Mouse (Mus musculus) limb, embryonic 12.5 days (tissue): Measurements from ENCODE around the gene Actr3. TPM values are rescaled to one million over a fixed set of nuclear protein-coding genes. Genes with fewer than 3 reads are reported as not detected.

Source experiments
- ATAC-seq: fragments of 200-750 bp; cut with Nextera tagmentation; 2 replicates; pipeline ENCODE4 v1.8.0; 2017; ENCODE audit warnings: low read depth, moderate TSS enrichment; ENCODE audit not compliant: insufficient number of reproducible peaks, insufficient read depth, low FRiP score, low TSS enrichment
- H3K27ac ChIP-seq: fragments of 300-500 bp; sonication (generic); 2 replicates; pipeline ENCODE4 v1.5.1; 2016; ENCODE audit warnings: mild to moderate bottlenecking, moderate library complexity
- H3K27me3 ChIP-seq: fragments of 300-500 bp; sonication (generic); 2 replicates; pipeline ENCODE4 v1.6.1; 2016; ENCODE audit warnings: mild to moderate bottlenecking, moderate library complexity
- H3K36me3 ChIP-seq: fragments of 300-500 bp; sonication (generic); 2 replicates; pipeline ENCODE4 v1.6.1; 2016; ENCODE audit warnings: mild to moderate bottlenecking, moderate library complexity
- H3K4me1 ChIP-seq: fragments of 300-500 bp; sonication (generic); replicated peaks from 2 replicates; pipeline ENCODE4 v1.6.1; 2016
- H3K4me2 ChIP-seq: fragments of 300-500 bp; sonication (generic); 2 replicates; pipeline ENCODE4 v1.6.1; 2016; ENCODE audit warnings: mild to moderate bottlenecking, moderate library complexity
- H3K4me3 ChIP-seq: fragments of 300-500 bp; sonication (generic); replicated peaks from 2 replicates; pipeline ENCODE4 v1.5.1; 2016; ENCODE audit warnings: mild to moderate bottlenecking
- H3K9ac ChIP-seq: fragments of 300-500 bp; sonication (generic); replicated peaks from 2 replicates; pipeline ENCODE4 v1.6.1; 2016; ENCODE audit warnings: mild to moderate bottlenecking, moderate library complexity
- H3K9me3 ChIP-seq: fragments of 300-500 bp; sonication (generic); 2 replicates; pipeline ENCODE4 v1.6.1; 2016; ENCODE audit warnings: mild to moderate bottlenecking, moderate library complexity
- WGBS: fragments of 180-500 bp; shearing (Covaris S2); methylation state at CpG from one replicate; pipeline ENCODE4 v1.1.7; 2016; 5-methylcytosine and 5-hydroxymethylcytosine counted together
- polyA plus RNA-seq: library from polyadenylated mRNA; unstranded; fragments of >200 nt; fragmentation: Nextera tagmentation; extraction: Ambion mirVana; gene quantifications from 2 replicates; pipeline ENCODE4 v1.2.1, GENCODE M21; 2016

Actr3 gene
- polyA plus RNA-seq, 1 experiment from 2014 or later, result 214 TPM

DNA sequence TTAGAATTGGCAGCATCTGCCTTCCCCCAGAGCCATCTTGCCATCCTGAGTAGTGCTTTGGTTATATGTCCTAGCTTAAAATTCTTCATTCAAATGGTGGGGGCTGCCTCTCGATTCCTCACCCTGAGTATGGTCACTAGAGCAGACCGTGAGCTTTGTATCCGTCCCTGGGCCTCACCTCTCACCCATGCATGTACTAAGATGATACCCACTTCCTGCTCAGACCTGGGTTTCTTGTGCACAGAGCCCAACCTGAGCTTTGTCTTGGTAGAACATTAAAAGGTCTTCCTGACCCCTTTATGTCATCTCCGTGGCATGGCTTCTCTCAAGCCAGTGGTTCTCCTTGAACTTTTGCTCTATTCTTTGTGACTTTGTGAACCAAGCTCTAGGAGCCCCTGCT is 28.5 kb upstream of the Actr3 start:
- Histone ChIP-seq H3K4me1 (no peaks in the 10 kb centered on the region), H3K4me3 (no peak overlapping the region), H3K9ac (no peak overlapping the region), H3K9me3 (no peaks in the 10 kb centered on the region), H3K27ac (no peak overlapping the region), H3K27me3 (no peaks in the 10 kb centered on the region), H3K4me2 (no peak overlapping the region), H3K36me3 (no peaks in the 10 kb centered on the region)
- no peak for ATAC-seq
- WGBS, result 91% methylated on average over 4 of the region's 4 CpGs

GRCm38 (mm10) chr1:125463349-125463748 is 27.8 kb upstream of the Actr3 start:
- ATAC-seq, result no peak
- Histone ChIP-seq H3K27me3 (no peaks in the 10 kb centered on the region), H3K27ac (no peak overlapping the region), H3K9me3 (no peaks in the 10 kb centered on the region), H3K4me2 (no peak overlapping the region), H3K4me1 (no peaks in the 10 kb centered on the region), H3K4me3 (no peak overlapping the region), H3K36me3 (no peaks in the 10 kb centered on the region), H3K9ac (no peak overlapping the region)
- 35% methylated on average over 2 of the region's 2 CpGs for WGBS

- ATAC-seq, result no peak
These were observed 27.4 kb upstream of the Actr3 start for GRCm38 (mm10) chr1:125462917-125463316.

GRCm38 (mm10) chr1:125458531-125458930 is 23.0 kb upstream of the Actr3 start:
- Histone ChIP-seq H3K4me1 (no peaks in the 10 kb centered on the region), H3K27ac (no peak overlapping the region), H3K4me3 (no peak overlapping the region), H3K9ac (no peak overlapping the region), H3K27me3 (no peaks in the 10 kb centered on the region), H3K36me3 (no peaks in the 10 kb centered on the region), H3K9me3 (no peaks in the 10 kb centered on the region), H3K4me2 (no peak overlapping the region)
- no peak for ATAC-seq
- WGBS, result 71% methylated on average over 5 of the region's 5 CpGs

More at GRCm38 (mm10) chr1:125462917-125463316, 27.4 kb upstream of the Actr3 start:
- Histone ChIP-seq H3K4me3 (no peak overlapping the region), H3K27me3 (no peaks in the 10 kb centered on the region), H3K9ac (no peak overlapping the region), H3K4me2 (no peak overlapping the region), H3K4me1 (no peaks in the 10 kb centered on the region), H3K36me3 (no peaks in the 10 kb centered on the region), H3K9me3 (no peaks in the 10 kb centered on the region), H3K27ac (no peak overlapping the region)
- WGBS, result 47% methylated on average over 1 of the region's 1 CpGs

DNA sequence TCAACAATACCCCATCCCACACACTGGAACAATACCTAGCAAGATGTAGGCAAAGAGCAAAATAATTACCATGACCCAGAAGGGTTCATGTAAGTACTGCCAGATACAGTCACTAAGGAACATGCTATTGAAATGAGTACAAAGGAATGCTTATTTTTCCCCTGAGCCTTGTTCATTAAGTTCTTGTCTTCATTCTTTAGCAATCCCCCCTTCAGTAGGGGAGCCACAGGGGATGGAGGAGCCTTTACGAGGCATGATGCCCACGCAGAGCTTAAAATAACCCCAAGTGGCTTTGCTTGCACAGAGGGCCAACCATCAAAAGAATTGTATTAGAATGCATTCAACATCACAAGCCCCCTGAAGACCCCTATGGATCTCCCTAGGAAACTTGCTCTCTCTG is 19.6 kb upstream of the Actr3 start:
- H3K4me2 ChIP-seq, result no peak overlapping the region
- H3K36me3 ChIP-seq, result no peaks in the 10 kb centered on the region
- 50% methylated on average over 2 of the region's 2 CpGs for WGBS
- H3K4me3 ChIP-seq, result no peak overlapping the region
- ATAC-seq, result no peak
- no peak overlapping the region for H3K9ac ChIP-seq
- no peaks in the 10 kb centered on the region for H3K4me1 ChIP-seq
- no peaks in the 10 kb centered on the region for H3K27me3 ChIP-seq
- H3K9me3 ChIP-seq, result no peaks in the 10 kb centered on the region
- no peak overlapping the region for H3K27ac ChIP-seq

DNA sequence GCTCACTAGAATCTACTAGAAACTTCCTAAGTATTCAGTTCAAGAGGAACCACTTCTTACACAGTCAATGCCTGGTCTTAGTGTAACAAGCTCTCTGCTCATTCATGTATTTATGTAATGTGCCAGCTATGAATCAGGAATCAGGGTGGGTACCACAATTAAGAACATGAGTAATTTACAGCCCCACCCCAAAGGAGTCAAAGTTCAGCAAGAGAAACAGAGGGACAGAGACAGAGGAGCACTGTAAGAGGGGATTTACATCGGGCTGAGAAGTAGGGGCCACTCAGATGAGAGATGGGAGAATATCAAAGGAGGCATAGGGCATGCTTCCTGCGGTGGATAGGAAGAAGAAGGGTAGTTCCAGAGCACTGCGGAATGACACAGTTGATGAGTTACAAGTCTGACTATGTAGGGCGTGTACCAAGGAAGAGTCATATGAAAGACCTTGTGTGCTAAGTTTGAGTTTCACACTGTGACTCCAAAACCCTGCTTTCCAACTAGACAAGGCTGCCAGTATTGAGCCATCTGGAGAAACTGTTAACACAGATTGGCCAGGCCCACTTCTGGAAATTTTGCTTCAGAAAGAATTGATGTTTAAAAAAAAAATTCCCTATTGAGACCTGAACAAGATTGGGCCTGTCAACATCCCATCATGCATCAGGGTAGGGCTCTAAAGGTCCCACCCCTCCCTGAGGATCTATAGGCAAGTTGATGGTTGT is 14.9 kb upstream of the Actr3 start:
- H3K36me3 ChIP-seq, result no peaks in the 10 kb centered on the region
- H3K4me2 ChIP-seq, result no peak overlapping the region
- H3K9ac ChIP-seq, result no peak overlapping the region
- H3K4me1 ChIP-seq, result no peaks in the 10 kb centered on the region
- H3K4me3 ChIP-seq, result no peak overlapping the region
- no peak overlapping the region for H3K27ac ChIP-seq
- H3K9me3 ChIP-seq, result no peaks in the 10 kb centered on the region
- no peaks in the 10 kb centered on the region for H3K27me3 ChIP-seq
- no peak for ATAC-seq
- 89% methylated on average over 4 of the region's 4 CpGs for WGBS

DNA sequence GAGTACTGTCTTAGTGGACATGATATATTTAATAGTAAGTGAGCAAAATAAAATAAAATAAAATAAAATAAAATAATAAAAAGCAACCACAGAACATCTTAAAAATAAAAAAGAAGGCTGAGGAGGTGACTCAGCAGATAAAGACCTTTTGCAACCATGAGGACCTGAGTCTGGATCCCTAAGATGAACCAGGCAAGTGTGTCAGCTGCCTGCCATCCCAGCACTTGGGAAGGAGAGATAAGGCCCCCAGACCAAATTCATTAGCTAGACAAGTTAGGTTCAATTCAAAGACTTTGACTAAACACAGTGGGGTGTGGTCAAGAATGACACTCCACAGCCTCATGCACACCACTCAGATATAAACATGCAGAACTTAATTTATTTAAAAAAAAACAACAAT is 12.4 kb upstream of the Actr3 start:
- Histone ChIP-seq H3K9me3 (no peaks in the 10 kb centered on the region), H3K4me2 (no peak overlapping the region), H3K27ac (no peak overlapping the region), H3K36me3 (no peaks in the 10 kb centered on the region), H3K9ac (no peak overlapping the region), H3K4me3 (no peak overlapping the region), H3K27me3 (no peaks in the 10 kb centered on the region), H3K4me1 (no peaks in the 10 kb centered on the region)
- ATAC-seq, result no peak

- WGBS, result 84% methylated on average over 7 of the region's 7 CpGs
These were observed 6.2 kb upstream of the Actr3 start for GRCm38 (mm10) chr1:125441679-125442078.

GRCm38 (mm10) chr1:125441251-125441650 is 5.7 kb upstream of the Actr3 start:
- no peak overlapping the region for H3K9ac ChIP-seq
- no peaks in the 10 kb centered on the region for H3K36me3 ChIP-seq
- H3K27me3 ChIP-seq, result no peaks in the 10 kb centered on the region
- ATAC-seq, result no peak
- WGBS, result 87% methylated on average over 6 of the region's 6 CpGs
- H3K4me2 ChIP-seq, result no peak overlapping the region
- no peaks in the 10 kb centered on the region for H3K9me3 ChIP-seq
- no peak overlapping the region for H3K27ac ChIP-seq
- no peak overlapping the region for H3K4me3 ChIP-seq
- H3K4me1 ChIP-seq, result 0 out of 2 replicates have a peak, but pooled peaks cover 2% of the 10 kb centered on the region

More at GRCm38 (mm10) chr1:125441679-125442078, 6.2 kb upstream of the Actr3 start:
- Histone ChIP-seq H3K9ac (no peak overlapping the region), H3K4me1 (no peaks in the 10 kb centered on the region), H3K9me3 (no peaks in the 10 kb centered on the region), H3K4me3 (no peak overlapping the region), H3K27me3 (no peaks in the 10 kb centered on the region), H3K36me3 (no peaks in the 10 kb centered on the region), H3K27ac (no peak overlapping the region), H3K4me2 (no peak overlapping the region)
- ATAC-seq, result no peak

- Histone ChIP-seq H3K27me3 (no peaks in the 10 kb centered on the region), H3K4me2 (no peak overlapping the region), H3K9me3 (no peaks in the 10 kb centered on the region), H3K27ac (no peak overlapping the region), H3K9ac (no peak overlapping the region), H3K36me3 (no peaks in the 10 kb centered on the region), H3K4me1 (0 out of 2 replicates have a peak, but pooled peaks cover 5% of the 10 kb centered on the region), H3K4me3 (no peak overlapping the region)
- no peak for ATAC-seq
- 93% methylated on average over 3 of the region's 3 CpGs for WGBS
These were observed 4.0 kb upstream of the Actr3 start for GRCm38 (mm10) chr1:125439556-125439955.

DNA sequence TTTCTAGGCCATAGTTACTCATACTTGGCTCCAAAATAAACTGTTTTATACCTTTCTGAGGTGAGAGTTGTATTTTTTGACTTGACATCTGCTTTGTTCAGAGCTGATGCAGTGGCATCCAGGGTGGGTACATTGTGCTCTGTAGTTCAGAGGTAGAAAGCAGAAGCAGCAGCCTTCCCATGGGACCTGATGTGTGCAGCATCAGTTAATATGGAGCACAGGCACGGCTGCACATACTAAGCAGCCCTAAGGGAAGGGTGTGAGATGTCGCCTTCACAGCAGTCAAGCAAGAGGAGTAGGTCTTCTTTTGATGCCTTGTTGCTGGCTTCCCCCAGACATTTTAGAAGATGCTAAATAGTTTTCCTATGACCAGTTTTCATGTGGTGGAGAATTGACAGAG is 3.3 kb upstream of the Actr3 start:
- 0 out of 2 replicates have a peak, but pooled peaks cover 5% of the 10 kb centered on the region for H3K4me1 ChIP-seq
- WGBS, result 92% methylated on average over 2 of the region's 2 CpGs
- no peak overlapping the region for H3K4me3 ChIP-seq
- no peak overlapping the region for H3K27ac ChIP-seq
- ATAC-seq, result no peak
- no peaks in the 10 kb centered on the region for H3K36me3 ChIP-seq
- no peak overlapping the region for H3K4me2 ChIP-seq
- H3K9ac ChIP-seq, result no peak overlapping the region
- H3K27me3 ChIP-seq, result no peaks in the 10 kb centered on the region
- no peaks in the 10 kb centered on the region for H3K9me3 ChIP-seq

DNA sequence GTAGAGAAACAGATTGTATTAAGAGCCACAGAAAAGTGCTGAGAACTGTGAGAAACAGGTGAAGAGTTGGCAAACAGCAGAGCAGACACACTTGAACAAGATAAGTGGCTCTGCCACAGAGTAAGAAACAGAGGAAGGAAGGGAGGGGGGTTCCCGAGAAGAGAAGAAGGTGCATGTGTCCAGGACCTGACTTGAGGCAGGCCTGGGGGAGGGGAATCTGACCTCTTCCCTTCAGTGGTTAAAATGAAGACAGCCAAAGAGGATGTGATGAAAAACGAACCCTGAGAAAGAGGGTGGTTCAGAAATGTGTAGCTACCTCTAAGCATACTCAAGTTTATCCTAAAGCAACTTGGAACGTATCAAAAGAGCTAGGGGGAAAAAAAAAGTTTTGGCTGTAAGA is 2.4 kb upstream of the Actr3 start:
- no peaks in the 10 kb centered on the region for H3K27me3 ChIP-seq
- peaks cover 12% of the 10 kb centered on the region for H3K4me1 ChIP-seq
- H3K9ac ChIP-seq, result no peak overlapping the region
- H3K4me2 ChIP-seq, result no peak overlapping the region
- ATAC-seq, result no peak
- 59% methylated on average over 3 of the region's 3 CpGs for WGBS
- no peak overlapping the region for H3K4me3 ChIP-seq
- H3K9me3 ChIP-seq, result no peaks in the 10 kb centered on the region
- H3K36me3 ChIP-seq, result no peaks in the 10 kb centered on the region
- H3K27ac ChIP-seq, result no peak overlapping the region
